Mouse (Mus musculus): ENCODE data around the gene Csgalnact2.

GRCm38 (mm10) chr6:118164691-118165090, 25.8 kb upstream of the Csgalnact2 start:
- TF ChIP-seq GATA1 (IDR thresholded peaks at IDR 0.05; ENCODE audit: borderline replicate concordance, low read length) (no peak), FLI1 (IDR thresholded peaks at IDR 0.05; ENCODE audit: low read length) (no peak)

Measured in megakaryocyte, embryonic 14.5 days (primary cell).